Mouse (Mus musculus): ENCODE measurements at regions not wholly inside any gene's neighbourhood (a gene's known extent, or its start where the extent isn't known, plus 50 kb on each side); places are given as distances from the start of the nearest gene placed in this dataset.

GRCm38 (mm10) chr9:49923981-49924501, 125.3 kb upstream of the Ncam1 start:
- dilution Hi-C loops (cut with MboI; ENCODE audit: extremely low pct_ligation_motif_present, extremely low pct_unique_long_range_greater_than_20kb, low sequenced_read_pairs) (no loop called here), in situ Hi-C loops (cut with MboI; ENCODE audit: low pct_ligation_motif_present, low pct_unique_long_range_greater_than_20kb, low sequenced_read_pairs) (no loop called here)
- Histone ChIP-seq H3K27ac (ENCODE audit: insufficient read depth, low read depth) (no peak overlapping the region), H3K79me2 (replicated peaks; ENCODE audit: control insufficient read depth, extremely low read depth, insufficient read depth, poor library complexity, severe bottlenecking) (no peaks in the 10 kb centered on the region), H3K9ac (ENCODE audit: insufficient read depth, low read depth) (no peak overlapping the region), H3K36me3 (replicated peaks in 1 of 2; ENCODE audit: control insufficient read depth in 1 of 2, insufficient read depth in 1 of 2, low read length in 1 of 2) (no peaks in the 10 kb centered on the region), H3K27me3 (replicated peaks) (no peaks in the 10 kb centered on the region), H3K4me1 (ENCODE audit: control insufficient read depth in 1 of 2, insufficient read depth in 2 of 2) (peaks cover 0 to 15% of the 10 kb centered on the region in 2 experiments; a peak in 2 of 4 replicates), H3K4me3 (replicated peaks in 1 of 3; ENCODE audit: low read depth in 2 of 3, low read length in 2 of 3, poor library complexity in 1 of 3) (no peak overlapping the region), H3K9me3 (replicated peaks; ENCODE audit: low read length) (no peaks in the 10 kb centered on the region), H3K4me2 (ENCODE audit: insufficient read depth, low read depth, poor library complexity, severe bottlenecking) (no peak overlapping the region)
- no peak for DNase-seq (ENCODE audit: extremely low read depth)
- TF ChIP-seq RAD21 (IDR thresholded peaks at IDR 0.05; ENCODE audit: low read depth, low read length) (no peak), POLR2AphosphoS2 (IDR thresholded peaks at IDR 0.05; ENCODE audit: low read depth, low read length) (no peak), RCOR1 (conservative IDR thresholded peaks at IDR 0.05; ENCODE audit: low read depth, low read length) (no peak), ETS1 (conservative IDR thresholded peaks at IDR 0.05; ENCODE audit: low read depth, low read length) (no peak), PAX5 (IDR thresholded peaks at IDR 0.05; ENCODE audit: low read length) (no peak), CHD1 (IDR thresholded peaks at IDR 0.05; ENCODE audit: low read depth, low read length) (no peak), GABPA (IDR thresholded peaks at IDR 0.05; ENCODE audit: insufficient replicate concordance, low read depth, low read length) (no peak), BHLHE40 (IDR thresholded peaks at IDR 0.05; ENCODE audit: low read depth, low read length) (no peak), ELF1 (IDR thresholded peaks at IDR 0.05; ENCODE audit: low read depth, low read length) (no peak), POLR2A (IDR thresholded peaks at IDR 0.05; ENCODE audit: low read depth, low read length) (no peak), CHD2 (IDR thresholded peaks at IDR 0.05; ENCODE audit: low read length) (no peak), MAX (IDR thresholded peaks at IDR 0.05; ENCODE audit: low read length) (no peak), KAT2A (IDR thresholded peaks at IDR 0.05; ENCODE audit: insufficient replicate concordance, low read length) (no peak), USF1 (IDR thresholded peaks at IDR 0.05; ENCODE audit: low read depth, low read length) (no peak), JUN (IDR thresholded peaks at IDR 0.05; ENCODE audit: insufficient read depth, low read depth, low read length) (no peak), IRF4 (IDR thresholded peaks at IDR 0.05; ENCODE audit: low read depth, low read length) (no peak), ZKSCAN1 (IDR thresholded peaks at IDR 0.05; ENCODE audit: borderline replicate concordance, low read depth, low read length) (no peak), SIN3A (IDR thresholded peaks at IDR 0.05; ENCODE audit: low read length) (no peak)

GRCm38 (mm10) chr9:49922770-49923169, 124.0 kb upstream of the Ncam1 start:
- dilution Hi-C loops (cut with MboI; ENCODE audit: extremely low pct_ligation_motif_present, extremely low pct_unique_long_range_greater_than_20kb, low sequenced_read_pairs): no loop called here

More at GRCm38 (mm10) chr9:49922770-49923169, 124.0 kb upstream of the Ncam1 start:
- DNase-seq (ENCODE audit: extremely low read depth): no peak
- Histone ChIP-seq H3K27ac (ENCODE audit: insufficient read depth, low read depth) (no peak overlapping the region), H3K4me2 (ENCODE audit: insufficient read depth, low read depth, poor library complexity, severe bottlenecking) (no peak overlapping the region), H3K4me1 (ENCODE audit: control insufficient read depth in 1 of 2, insufficient read depth in 2 of 2) (peaks cover 0 to 20% of the 10 kb centered on the region in 2 experiments; a peak in 2 of 4 replicates), H3K4me3 (replicated peaks in 1 of 3; ENCODE audit: low read depth in 2 of 3, low read length in 2 of 3, poor library complexity in 1 of 3) (no peak overlapping the region), H3K79me2 (replicated peaks; ENCODE audit: control insufficient read depth, extremely low read depth, insufficient read depth, poor library complexity, severe bottlenecking) (no peaks in the 10 kb centered on the region), H3K36me3 (replicated peaks in 1 of 2; ENCODE audit: control insufficient read depth in 1 of 2, insufficient read depth in 1 of 2, low read length in 1 of 2) (no peaks in the 10 kb centered on the region), H3K9me3 (replicated peaks; ENCODE audit: low read length) (no peaks in the 10 kb centered on the region), H3K9ac (ENCODE audit: insufficient read depth, low read depth) (no peak overlapping the region), H3K27me3 (replicated peaks) (no peaks in the 10 kb centered on the region)
- in situ Hi-C loops (cut with MboI; ENCODE audit: low pct_ligation_motif_present, low pct_unique_long_range_greater_than_20kb, low sequenced_read_pairs): no loop called here
- TF ChIP-seq CTCF (conservative IDR thresholded peaks at IDR 0.05 in 1 of 2, IDR thresholded peaks at IDR 0.05 in 1 of 2; ENCODE audit: low read depth in 2 of 2, low read length in 2 of 2): no peak
- TF ChIP-seq RCOR1 (conservative IDR thresholded peaks at IDR 0.05; ENCODE audit: low read depth, low read length): no peak
- TF ChIP-seq MAZ (IDR thresholded peaks at IDR 0.05; ENCODE audit: low read depth, low read length): no peak
- TF ChIP-seq CHD2 (IDR thresholded peaks at IDR 0.05; ENCODE audit: low read length): no peak
- TF ChIP-seq POLR2AphosphoS2 (IDR thresholded peaks at IDR 0.05; ENCODE audit: low read depth, low read length): no peak
- TF ChIP-seq SIN3A (IDR thresholded peaks at IDR 0.05; ENCODE audit: low read length): no peak
- no peak for TF ChIP-seq JUND (conservative IDR thresholded peaks at IDR 0.05; ENCODE audit: low read depth, low read length)
- TF ChIP-seq MAFK (IDR thresholded peaks at IDR 0.05; ENCODE audit: insufficient replicate concordance, low read length): no peak
- TF ChIP-seq ZNF384 (IDR thresholded peaks at IDR 0.05; ENCODE audit: low read depth, low read length): no peak
- TF ChIP-seq RAD21 (IDR thresholded peaks at IDR 0.05; ENCODE audit: low read depth, low read length): no peak
- no peak for TF ChIP-seq HCFC1 (IDR thresholded peaks at IDR 0.05; ENCODE audit: low read depth, low read length)
- TF ChIP-seq TCF12 (IDR thresholded peaks at IDR 0.05; ENCODE audit: low read depth, low read length): no peak
- TF ChIP-seq MXI1 (IDR thresholded peaks at IDR 0.05; ENCODE audit: low read depth, low read length): no peak
- no peak for TF ChIP-seq KAT2A (IDR thresholded peaks at IDR 0.05; ENCODE audit: insufficient replicate concordance, low read length)
- no peak for TF ChIP-seq USF2 (conservative IDR thresholded peaks at IDR 0.05; ENCODE audit: low read depth, low read length)
- TF ChIP-seq NRF1 (IDR thresholded peaks at IDR 0.05; ENCODE audit: low read depth, low read length): no peak

All from CH12.LX (cell line).